Mouse (Mus musculus) urinary bladder, adult 2 months (tissue): ENCODE measurements at regions not wholly inside any gene's neighbourhood (a gene's known extent, or its start where the extent isn't known, plus 50 kb on each side); places are given as distances from the start of the nearest gene placed in this dataset.
A peak's percentile ranks its signal among the peaks of the same experiment; 100 is the strongest.

Experiments used
- DNase-seq: peaks from one replicate; pipeline ENCODE4 v3.0.0; 2022; ENCODE audit warnings: low spot score

DNA sequence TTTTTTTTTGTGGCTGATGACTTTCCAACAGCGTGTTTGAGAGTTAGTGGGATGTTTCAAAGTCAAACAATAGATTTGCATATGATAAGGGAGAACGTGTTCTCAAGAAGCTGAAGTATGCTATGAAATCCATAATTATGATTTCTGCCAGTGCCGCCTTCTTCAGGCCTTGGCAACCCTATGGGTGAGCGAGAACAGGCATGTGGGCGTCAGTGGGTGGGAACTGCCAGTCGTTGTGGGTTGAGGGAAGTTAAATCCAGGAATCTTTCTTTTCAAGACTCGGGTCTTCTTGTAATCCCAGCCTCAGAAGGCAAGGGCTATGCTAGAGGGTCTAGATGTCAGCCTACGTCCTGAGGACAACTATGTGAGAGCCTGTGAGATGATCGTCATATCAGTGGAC is 60.6 kb upstream of the Slc30a5 start:
- no peak for DNase-seq

DNA sequence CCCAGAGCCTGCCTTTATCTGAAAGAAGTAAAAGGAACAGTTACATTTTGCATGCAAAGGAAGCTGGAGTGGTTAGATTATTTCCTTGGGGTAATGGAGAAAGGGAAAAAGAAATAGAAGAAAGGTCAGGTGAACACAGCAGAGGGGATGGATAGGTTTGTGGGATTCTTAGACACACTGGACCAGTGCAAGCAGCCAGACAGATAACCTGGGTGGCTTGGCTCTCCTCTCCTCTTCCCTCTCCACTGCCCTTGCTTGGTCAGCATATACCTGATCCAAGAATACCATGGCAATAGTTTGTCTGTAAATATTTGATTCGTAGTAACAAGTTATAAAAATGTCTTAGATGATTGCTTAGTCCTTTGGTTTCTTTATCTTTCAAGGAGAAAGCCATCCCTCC is 59.9 kb upstream of the Slc30a5 start:
- DNase-seq = no peak

GRCm38 (mm10) chr13:100892647-100893071 is 59.4 kb upstream of the Slc30a5 start:
- no peak for DNase-seq

- peak; percentile 52 for DNase-seq
Observed at GRCm38 (mm10) chr13:100892204-100892603, 59.0 kb upstream of the Slc30a5 start.

DNA sequence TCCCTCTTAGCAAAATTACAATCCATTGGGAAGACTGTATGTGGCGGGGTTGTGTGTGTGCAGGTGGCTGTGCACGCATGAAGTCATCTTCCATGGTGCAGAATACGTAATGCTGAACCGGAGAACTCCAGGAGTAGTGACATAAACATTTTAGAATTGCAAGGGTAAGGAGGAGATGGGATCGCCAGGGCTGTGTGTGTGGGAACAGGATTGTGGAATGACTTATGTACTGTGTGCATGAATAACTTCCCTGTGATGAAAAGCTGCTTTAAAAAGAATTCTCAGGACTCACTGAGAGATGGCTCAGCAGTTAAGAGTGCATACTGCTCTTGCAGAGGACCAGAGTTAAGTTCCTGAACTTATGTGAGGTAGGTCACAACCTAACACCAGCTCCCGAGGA is 57.2 kb upstream of the Slc30a5 start:
- no peak for DNase-seq

GRCm38 (mm10) chr13:100888481-100888880 is 55.3 kb upstream of the Slc30a5 start:
- no peak for DNase-seq

GRCm38 (mm10) chr13:100883711-100884110 is 50.5 kb upstream of the Slc30a5 start:
- DNase-seq = no peak
